Mouse (Mus musculus) lung, postnatal 14 days (tissue): Measurements from ENCODE around the gene Arhgap45.

Experiments used
- DNase-seq: peaks from one replicate; pipeline ENCODE4 v3.0.0; 2021

The Arhgap45 gene

DNA sequence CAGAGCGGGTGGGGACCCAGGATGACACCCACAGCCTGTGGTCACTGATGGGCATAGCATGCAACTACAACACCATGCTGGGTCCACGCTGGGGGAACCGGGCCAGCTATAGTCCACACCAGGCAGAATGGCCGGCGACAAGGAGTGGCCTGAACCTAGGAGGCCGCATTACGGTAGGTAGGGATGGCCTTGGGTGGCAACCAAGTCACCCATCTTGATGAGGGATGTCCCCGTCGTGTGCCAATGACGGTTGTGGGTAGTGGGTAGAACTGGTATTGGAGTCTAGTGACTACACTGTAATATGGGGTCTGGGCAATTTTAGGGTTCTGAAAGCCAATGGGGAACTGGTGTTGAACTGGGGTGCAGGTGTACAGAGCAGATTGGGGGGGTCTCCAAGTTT, 478 bp downstream of the Arhgap45 start:
- DNase-seq = no peak

DNA sequence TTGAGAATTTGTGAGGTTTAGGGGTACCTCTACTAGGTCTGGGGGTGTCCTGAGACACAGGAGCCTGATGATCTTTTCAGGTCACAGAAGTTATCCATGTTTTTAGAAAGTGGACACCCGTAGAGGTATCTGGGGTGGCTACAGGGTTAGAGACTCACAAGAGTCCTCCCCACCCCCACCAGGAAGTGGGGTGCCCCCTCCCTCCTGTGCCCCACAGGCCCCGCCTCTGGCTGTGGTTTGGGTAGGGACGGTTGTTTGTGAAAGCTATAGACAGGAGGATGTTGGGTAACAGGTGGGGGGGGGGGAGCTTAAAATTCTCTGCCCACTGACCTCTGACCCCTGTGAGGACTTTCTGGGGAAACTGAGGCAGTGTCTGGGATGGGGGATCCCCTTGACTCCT, 908 bp downstream of the Arhgap45 start:
- peak; percentile 68 for DNase-seq

DNA sequence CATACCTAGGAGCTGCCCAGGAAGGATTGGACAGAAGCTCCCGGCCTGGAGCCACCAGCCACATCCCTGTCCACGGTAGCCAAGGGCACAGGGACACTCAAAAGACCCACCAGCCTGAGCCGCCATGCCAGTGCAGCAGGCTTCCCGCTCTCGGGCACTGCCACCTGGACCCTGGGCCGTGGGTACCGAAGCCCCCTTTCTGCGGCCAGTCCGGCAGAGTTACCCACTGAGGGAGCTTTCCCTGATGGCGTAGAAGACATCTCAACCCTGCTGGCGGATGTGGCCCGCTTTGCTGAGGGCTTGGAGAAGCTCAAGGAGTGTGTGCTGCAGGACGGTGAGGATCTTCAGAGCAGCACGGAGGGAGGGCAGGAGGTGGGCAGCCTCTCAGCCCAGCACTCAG, 1.3 kb downstream of the Arhgap45 start:
- no peak for DNase-seq

DNA sequence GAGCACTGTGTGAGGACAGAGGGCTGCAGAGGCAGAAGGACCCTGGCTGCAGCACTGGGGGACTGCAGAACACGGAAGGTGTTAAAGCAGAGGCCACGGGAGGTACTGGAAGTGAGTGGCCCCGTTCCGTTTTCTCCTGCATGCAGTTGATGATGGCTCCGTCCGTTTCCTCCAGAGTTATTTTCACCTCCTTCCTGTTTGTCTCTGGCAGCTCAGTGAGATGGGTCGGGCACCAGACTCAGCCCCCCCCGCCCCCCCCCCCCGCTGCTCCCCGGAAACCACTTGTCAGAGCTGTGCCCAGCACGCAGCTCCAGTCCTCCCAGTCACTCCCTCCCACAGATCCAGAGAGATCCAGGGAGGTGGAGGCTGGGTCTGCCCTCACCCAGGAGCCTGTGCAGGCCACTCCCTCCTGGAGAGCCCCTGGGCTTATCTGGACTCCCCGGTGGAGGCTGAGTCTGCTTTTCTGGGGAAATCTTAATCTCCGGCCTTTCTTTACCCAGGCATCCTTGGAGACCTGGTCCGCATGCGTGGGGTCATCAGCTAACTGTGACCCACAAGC, 2.4 kb downstream of the Arhgap45 start:
- peak; percentile 56 for DNase-seq

DNA sequence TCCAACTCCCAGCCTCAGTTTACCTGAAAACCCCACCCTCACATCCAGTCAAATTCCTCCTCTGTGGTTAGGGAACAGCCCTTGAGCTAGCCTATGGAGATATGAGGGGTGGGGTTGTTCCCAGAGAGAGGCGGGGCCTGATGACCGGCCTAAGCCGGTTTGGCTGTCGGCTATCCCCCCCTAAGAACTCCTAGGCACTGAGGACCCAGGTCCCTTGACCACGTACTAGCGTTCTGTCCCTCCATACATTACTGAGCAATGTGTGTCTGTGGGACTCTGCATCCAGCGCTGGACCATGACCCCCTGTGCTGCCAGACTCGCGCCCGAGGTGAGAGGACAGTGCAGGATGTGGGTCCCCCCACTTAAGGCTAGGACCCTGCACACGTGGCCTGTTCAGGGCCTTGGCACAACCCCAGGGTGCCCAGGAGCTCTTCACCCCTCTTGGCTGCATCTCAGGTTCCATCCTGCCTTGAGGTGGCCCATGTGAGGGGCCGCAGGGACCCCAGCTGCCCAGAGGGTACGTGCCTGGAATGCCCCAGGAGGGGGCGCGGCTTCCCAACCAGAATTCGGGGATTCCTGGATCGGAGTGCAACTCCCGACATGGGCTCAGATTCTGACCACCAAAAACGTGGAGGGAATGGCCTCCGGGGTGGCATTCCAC, 3.1 kb downstream of the Arhgap45 start:
- no peak for DNase-seq

DNA sequence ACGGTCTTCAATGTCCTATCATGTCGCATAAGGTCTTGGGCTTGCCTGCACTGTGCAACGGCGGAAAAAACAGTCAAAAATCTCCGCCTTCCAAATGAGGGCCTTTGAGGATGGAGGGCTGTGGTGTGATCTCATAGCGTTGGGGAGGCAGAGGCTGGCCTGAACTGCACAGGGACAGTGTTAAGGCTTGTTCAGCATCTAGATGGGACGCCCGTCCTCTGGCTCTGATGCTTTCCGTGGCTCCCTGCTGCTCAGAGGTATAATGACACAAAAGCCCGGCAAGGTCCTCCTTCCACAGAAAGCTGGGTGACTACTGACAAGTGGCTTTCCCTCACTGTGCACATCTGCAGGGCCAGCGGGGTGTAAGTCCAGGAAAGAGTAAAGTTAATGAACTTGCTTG, 3.7 kb downstream of the Arhgap45 start:
- no peak for DNase-seq

DNA sequence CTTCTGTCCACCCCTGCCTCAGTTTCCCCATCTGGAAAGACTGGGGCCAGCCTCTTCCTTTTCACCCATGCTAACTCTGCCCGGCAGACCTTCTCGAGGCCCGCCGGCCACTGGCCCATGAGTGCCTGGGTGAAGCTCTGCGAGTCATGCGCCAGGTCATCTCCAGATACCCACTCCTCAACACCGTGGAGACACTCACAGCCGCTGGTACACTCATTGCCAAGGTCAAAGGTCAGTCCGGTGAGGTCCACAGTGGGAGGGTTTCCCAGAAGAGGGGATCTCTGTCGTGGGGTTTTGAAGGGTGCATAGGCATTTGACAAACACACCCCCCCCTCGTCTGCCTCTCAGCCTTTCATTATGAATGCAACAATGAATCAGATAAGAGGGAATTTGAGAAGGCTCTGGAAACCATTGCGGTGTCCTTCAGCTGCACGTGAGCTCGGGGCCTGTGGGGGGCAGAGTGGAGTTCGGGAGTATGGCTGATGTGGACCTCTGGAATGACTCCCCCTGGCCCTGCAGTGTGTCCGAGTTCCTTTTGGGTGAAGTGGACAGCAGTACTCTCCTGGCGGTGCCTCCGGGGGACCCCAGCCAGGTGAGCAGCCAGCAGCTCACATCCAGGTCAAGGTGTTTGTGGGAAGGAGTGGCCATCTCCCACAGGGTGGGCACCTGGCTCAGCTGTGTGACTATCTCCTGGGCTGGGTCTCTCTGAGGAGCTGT, 4.3 kb downstream of the Arhgap45 start:
- DNase-seq = no peak

DNA sequence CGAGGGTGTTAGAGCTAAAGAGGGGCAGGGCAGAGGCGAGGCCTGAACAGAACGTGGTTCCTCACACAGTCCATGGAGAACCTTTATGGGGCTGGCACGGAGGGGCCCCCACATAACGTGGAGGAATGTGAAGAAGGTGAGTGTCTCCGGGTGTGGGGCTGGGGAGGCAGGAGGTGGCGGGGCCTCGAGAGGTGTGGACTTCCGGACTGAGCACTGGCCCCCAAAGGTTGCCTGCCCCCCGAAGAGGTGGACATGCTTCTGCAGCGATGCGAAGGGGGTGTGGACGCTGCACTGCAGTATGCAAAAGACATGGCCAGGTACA, 4.8 kb downstream of the Arhgap45 start:
- no peak for DNase-seq

DNA sequence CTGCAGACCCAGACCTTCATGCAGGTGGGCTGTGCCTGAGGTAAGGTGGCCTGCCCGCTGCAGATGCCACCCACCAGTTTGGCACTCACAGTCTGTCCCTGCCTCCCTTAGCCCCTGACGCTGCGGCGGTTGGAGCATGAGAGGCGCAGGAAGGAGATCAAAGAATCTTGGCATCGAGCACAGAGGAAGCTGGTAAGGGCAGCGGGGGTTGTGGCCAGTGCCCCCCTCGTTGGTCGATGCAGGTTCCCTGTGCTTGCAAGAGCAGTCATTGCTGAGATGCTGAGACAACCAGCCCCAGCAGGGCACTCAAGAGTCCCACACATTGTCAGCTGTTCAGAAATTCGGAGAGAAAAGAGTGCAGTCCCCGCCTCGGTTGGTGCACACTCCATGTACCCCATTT, 5.7 kb downstream of the Arhgap45 start:
- no peak for DNase-seq

DNA sequence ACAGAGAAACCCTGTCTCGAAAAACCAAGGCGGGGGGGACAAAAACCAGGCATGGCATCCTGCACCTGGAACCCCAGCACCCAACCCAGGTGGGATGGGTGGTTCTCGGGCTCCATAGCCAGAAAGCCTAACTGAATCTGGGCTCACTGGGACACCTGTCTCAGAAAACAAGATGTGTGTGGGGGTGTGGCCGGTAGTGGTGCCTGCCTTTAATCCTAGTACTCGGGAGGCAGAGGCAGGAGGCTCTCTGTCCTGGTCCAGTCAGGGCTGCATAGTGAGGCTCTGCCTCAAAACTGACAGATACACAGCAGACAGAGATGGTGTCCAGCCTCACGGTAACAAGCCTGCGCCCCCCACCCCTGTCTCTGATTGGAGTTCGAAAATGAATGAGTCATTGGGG, 6.4 kb downstream of the Arhgap45 start:
- no peak for DNase-seq

DNA sequence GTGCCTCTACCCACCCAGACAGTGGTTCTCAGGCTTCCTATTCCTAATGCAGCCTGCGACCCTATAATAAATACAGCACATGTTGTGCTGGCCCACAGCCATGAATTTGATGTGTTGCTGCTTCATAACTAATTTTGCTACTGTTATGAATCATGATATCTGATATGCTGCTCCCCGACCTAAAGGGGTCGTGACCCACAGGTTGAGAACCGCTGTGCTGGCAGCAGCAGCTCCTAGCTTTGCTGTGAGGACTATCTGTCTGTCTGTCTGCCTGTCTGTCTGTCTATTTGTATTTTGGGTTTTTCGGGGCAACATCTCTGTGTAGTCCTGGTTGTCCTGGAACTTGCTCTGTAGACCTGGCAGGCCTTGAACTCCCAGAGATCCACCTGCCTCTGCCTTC, 7.3 kb downstream of the Arhgap45 start:
- DNase-seq = no peak

DNA sequence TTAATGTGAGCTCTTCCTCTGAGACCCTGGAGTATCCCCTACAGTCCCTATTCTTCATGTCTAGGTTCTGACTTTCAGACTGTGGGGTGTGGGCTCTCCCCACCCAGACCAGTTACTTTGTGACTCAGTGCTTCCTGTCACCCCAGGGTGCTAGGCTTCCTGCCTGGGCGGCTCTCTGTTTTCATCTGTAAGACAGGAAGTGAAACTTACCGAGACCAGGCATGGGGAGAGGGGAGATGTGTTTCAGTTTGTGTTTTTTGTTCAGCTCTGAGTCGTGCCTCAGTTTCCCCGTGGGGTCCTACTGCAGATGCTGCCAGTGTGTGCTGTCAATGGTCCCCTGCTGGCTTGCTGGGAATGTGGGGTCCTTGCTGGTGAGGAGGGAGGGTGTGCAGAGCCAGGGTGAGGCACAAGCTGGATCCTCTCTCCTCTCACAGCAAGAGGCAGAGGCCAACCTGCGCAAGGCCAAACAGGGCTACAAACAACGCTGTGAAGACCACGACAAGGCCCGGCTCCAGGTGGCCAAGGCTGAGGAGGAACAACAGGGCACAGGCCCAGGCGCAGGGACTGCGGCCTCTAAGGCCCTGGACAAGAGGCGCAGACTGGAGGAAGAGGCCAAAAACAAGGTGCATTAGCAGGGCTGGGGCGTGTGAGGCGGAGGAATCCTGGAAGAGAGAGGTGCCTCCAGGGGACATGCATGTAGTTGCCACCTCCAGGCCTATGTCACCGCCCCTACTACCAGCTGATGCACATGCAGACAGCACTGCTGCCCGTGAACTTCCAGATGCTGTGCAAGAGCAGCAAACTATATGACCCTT, 8.0 kb downstream of the Arhgap45 start:
- no peak for DNase-seq

DNA sequence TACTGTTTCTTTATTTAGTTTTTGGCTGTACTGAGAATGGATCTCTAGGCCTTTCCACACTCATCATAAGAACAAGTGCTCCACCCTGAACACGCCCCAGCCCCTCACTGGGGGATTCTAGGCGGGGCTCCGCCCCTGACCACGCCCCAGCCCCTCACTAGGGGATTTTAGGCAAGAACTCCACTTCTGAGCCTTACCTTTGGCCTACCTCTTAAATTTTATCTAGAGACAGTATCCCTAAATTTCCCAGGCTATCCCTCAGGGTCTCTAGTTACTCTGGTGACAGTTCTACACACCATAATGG, 8.5 kb downstream of the Arhgap45 start:
- no peak for DNase-seq

DNA sequence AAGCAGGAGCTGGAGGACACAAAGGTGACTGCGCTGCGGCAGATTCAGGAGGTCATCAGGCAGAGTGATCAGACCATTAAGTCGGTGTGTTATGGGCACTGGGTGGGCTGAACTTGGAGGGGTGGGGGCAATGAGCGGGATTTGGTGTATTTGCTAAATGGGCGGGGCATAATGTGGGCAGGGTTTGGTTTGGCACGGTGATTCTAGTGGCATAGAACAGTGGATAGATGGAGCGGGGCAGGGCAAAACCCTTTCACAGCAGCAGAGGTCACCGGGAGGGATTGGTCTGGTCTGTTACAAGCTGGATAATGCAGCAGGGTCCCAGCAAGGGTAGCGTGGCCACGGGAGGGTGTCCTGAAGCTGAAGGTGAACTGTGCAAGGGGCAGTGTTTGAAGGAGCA, 9.0 kb downstream of the Arhgap45 start:
- no peak for DNase-seq

DNA sequence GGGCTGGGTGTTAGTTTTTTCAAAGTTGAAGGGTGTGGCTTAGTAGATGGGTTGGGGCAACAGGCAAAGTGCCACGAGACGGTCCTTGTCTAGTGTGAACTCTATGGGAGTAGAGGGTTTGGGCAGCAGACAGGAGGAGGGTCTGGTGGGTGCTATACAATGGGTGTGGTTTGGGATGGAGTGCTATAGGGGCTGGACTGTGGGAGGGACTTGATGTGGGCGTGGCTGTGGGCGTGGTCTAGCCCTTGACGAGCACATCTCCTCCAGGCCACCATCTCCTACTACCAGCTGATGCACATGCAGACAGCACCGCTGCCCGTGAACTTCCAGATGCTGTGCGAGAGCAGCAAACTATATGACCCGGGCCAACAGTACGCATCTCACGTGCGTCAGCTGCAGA, 9.4 kb downstream of the Arhgap45 start:
- DNase-seq = no peak

DNA sequence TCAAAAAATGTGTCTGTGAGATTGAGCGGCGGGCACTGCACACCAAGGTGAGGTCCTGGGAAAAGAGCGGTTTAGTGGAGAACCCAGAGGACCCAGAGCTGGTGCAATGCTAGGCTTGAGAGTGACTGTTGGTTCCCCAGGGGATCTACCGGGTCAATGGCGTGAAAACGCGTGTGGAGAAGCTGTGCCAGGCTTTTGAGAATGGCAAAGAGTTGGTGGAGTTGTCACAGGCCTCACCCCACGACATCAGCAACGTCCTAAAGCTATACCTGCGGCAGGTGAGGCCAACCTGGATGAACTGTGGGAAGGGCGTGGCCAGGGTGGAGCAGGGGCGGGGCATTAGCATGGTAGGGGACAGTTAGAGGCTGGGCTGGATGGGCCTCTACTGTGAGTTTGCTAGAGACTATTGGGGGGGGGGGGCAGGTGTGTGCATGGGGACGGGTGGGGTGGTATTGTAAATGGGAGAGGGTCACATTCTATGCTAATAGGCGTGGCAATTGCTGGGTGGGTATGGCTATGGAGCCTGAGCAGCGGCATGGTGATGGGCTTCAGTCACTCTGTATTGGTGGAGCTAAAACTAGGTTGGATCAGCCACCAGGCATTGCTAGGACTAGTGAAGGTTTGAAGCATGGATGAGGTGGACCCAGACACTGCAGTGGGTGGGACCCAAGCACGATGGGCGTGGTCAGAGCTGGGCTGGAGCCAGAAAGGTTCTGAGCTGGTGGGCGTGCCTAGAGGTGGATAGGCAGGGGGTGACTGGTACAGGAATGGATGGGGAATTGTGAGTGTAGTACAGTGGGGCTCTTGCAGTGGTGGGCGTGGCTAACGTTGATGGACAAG, 11.4 kb downstream of the Arhgap45 start:
- no peak for DNase-seq

DNA sequence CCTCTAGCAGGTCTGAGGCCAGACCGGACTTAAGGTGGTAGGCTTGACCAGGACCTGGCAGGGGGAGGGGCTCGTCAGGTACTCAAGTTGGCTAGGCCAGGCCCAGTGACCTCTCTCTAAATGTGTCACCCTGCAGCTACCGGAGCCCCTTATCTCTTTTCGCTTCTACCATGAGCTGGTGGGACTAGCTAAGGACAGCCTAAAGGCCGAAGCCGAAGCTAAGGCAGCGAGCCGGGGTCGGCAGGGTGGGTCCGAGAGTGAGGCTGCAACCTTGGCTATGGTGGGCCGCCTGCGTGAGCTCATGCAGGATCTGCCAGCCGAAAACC, 12.0 kb downstream of the Arhgap45 start:
- DNase-seq = no peak

DNA sequence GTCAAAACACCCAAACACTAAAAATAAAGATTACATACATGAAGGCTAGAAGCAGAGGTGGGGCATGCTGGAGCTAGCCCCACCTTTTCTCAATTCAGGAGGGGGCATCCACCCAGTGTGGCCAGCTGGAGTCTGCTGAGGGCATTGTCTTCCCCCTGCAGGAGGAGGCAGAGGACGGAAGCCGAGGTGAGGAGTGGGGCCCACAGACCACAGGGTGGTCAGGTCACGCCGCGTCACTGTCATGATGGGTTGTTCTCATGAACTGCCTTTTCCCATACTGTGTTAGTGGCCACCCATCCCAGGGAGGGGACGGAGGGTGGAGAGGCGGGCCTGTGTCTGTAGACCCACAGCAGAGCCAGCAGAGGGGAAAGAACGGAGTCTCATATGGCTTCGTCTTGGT, 13.7 kb downstream of the Arhgap45 start:
- DNase-seq = no peak

DNA sequence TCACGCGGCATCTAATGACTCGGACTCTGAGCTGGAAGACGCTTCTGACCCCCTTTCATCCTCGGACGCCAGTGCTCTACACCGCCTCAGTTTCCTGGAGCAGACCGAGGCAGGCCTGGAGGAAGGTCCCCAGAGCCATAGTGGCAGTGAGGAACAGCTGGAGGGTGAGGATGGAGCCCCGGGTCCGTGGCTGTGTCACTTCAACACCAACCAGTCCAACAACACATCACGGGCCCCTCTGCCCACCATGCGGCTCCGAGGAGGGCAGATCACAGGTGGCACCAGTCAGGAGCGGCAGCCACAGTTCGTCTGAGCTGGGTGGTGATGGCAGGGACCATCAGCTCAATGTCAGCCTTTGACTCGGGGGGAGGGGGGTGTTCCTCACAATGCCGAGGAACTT, 14.3 kb downstream of the Arhgap45 start:
- DNase-seq = no peak

DNA sequence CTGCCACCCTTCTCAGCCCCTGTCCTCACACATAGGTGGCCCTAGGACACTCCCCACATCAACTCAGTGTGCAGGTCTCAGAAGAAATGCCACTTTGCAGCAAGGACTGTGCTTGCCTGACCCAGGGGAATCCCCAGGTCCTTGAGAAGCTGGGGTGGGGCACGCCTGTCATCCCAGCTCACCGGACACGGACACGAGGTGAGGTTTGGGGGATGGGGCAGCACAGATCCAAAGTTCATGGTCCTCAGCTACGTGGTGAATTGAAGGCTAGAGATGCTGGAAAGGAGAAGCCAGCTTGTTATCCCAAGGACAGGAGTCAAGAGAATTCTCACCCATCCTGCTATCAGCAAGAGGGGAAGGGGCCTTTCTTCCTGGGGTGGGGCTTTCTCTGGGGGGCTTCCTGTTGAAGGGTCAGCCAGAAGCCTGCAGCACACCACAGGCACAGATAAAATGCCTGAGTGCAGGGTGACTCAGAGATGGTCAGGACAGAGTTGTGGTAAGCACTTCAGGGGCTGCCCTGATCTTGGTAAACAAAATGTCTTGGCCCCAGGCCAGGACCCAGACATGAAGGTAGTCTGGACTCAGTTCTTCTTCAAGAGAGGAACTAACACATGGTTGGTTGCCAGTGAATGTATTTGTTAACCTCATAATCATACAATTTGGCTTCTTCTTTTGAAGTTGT, 16.5 kb downstream of the Arhgap45 start:
- peak; percentile 81 for DNase-seq

DNA sequence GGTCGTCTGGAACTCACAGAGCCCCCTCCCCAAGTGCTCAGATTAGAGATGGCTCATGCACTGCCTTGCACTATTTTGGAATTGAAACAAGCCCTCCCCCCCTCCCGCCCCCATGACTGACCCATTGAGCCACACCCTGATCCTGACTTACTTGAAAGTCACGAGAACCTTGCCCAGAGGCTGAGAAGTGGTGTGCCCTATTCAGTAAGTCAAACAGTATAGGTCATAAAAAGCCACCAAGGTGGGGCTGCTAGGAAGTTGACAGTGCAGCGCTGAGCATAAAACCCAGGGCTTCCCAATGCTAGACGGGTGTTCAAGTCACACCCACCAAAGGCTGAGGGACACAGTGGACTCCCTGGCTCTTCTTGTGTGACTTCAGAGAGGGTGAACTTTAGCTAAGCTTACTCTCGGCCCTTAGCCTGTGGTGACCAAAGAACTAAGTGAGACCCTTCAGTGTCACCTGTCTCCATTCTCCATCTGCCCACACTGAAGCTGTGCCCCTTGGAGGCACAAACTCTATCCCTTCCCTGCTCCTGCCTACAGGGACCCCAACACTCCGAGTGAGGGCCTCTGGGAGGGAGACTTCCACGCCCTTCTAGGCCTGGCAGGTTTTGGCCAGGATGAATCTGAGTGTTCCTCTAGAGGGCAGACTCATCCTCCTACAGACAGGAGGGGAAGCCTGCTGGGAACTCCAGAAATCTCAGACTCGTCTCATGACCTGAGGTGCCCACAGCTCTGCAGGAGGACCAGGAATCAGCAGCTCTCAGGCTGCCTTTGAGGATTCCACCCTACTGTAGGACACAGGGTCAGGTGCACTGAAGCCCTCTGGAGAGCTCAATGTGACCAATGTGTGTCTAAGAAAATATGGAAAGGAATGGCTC, 17.3 kb downstream of the Arhgap45 start:
- peak; percentile 67 for DNase-seq

DNA sequence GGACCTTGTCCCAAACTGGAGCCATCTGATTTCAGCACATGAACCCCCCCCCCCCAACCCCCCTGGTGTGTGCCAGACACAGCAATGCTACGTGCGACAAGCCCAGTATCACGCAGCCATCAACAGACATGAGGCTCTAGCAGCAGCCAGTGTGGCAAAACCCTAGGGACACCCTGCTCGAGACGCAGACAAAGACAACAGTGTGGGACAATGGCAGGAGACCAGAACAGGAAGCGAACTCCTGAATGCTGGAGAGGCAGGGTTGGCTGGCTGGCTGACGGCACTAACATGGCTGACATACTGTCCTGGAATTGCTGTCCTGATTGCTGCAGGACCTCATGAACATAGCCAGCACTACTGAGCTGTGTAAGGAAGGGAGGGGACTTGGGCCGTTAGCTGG, 18.7 kb downstream of the Arhgap45 start:
- no peak for DNase-seq
